Mouse (Mus musculus): Measurements from ENCODE around the gene Heca. TPM values are rescaled to one million over a fixed set of nuclear protein-coding genes. Genes with fewer than 3 reads are reported as not detected.
A peak's percentile ranks its signal among the peaks of the same experiment; 100 is the strongest.
"Not testable (repeated sequence)": the region's sequence is repeated elsewhere in the genome, so short reads cannot be mapped to it uniquely, and the experiment has no call there.

The Heca gene
- 10 to 100 TPM; 45.7 to 48.6 TPM for total RNA-seq (2021)
- long read RNA-seq, experiment 1, full-length matches to known transcripts, result 13 of 17 reads
- long read RNA-seq, experiment 1, partial matches to known transcripts, result 1 of 17 reads
- long read RNA-seq, experiment 1, other reads (novel, unspliced or antisense), result 3 of 17 reads
- long read RNA-seq, experiment 2, full-length matches to known transcripts, result 18 of 45 reads
- long read RNA-seq, experiment 2, partial matches to known transcripts, result 10 of 45 reads
- long read RNA-seq, experiment 2, other reads (novel, unspliced or antisense), result 17 of 45 reads

- DNase-seq (ENCODE audit: low spot score in 2 of 2), result peak; percentile 78 to 79
These were observed at the start of gene Heca for GRCm38 (mm10) chr10:17947960-17948730. Gene Heca, minus strand, starts transcription at chr10:17948067.

- DNase-seq (ENCODE audit: low spot score in 2 of 2), result no peak
These were observed 42.7 kb upstream of the Heca start for GRCm38 (mm10) chr10:17990576-17990975.

- DNase-seq (ENCODE audit: low spot score in 2 of 2), result no peak
These were observed 41.3 kb upstream of the Heca start for GRCm38 (mm10) chr10:17989136-17989535.

GRCm38 (mm10) chr10:17987823-17988423 is 40.1 kb upstream of the Heca start:
- DNase-seq (ENCODE audit: low spot score in 2 of 2), result no peak

- no peak for DNase-seq (ENCODE audit: low spot score in 2 of 2)
These were observed 35.4 kb upstream of the Heca start for GRCm38 (mm10) chr10:17983313-17983712.

GRCm38 (mm10) chr10:17966090-17966489 is 18.2 kb upstream of the Heca start:
- no peak for DNase-seq (ENCODE audit: low spot score in 2 of 2)

GRCm38 (mm10) chr10:17950761-17951160 is 2.9 kb upstream of the Heca start:
- no peak for DNase-seq (ENCODE audit: low spot score in 2 of 2)

GRCm38 (mm10) chr10:17947175-17947906 is 526 bp downstream of the Heca start:
- peak; percentile 31 to 36 for DNase-seq (ENCODE audit: low spot score in 2 of 2)

- not testable (repeated sequence) for DNase-seq (ENCODE audit: low spot score in 2 of 2)
These were observed 1.1 kb downstream of the Heca start for GRCm38 (mm10) chr10:17946799-17947174.

GRCm38 (mm10) chr10:17946046-17946445 is 1.8 kb downstream of the Heca start:
- no peak for DNase-seq (ENCODE audit: low spot score in 2 of 2)

GRCm38 (mm10) chr10:17933622-17934021 is 14.2 kb downstream of the Heca start:
- no peak for DNase-seq (ENCODE audit: low spot score in 2 of 2)

GRCm38 (mm10) chr10:17932131-17932530 is 15.7 kb downstream of the Heca start:
- DNase-seq (ENCODE audit: low spot score in 2 of 2), result no peak

- no peak for DNase-seq (ENCODE audit: low spot score in 2 of 2)
These were observed 16.7 kb downstream of the Heca start for GRCm38 (mm10) chr10:17931157-17931556.

- DNase-seq (ENCODE audit: low spot score in 2 of 2), result peak in 1 of 2 experiments; percentile 21
These were observed 17.3 kb downstream of the Heca start for GRCm38 (mm10) chr10:17930445-17931083.

- DNase-seq (ENCODE audit: low spot score in 2 of 2), result no peak
These were observed 22.7 kb downstream of the Heca start for GRCm38 (mm10) chr10:17925200-17925599.

GRCm38 (mm10) chr10:17924166-17924565 is 23.7 kb downstream of the Heca start:
- no peak for DNase-seq (ENCODE audit: low spot score in 2 of 2)

GRCm38 (mm10) chr10:17921381-17921780 is 26.5 kb downstream of the Heca start:
- DNase-seq (ENCODE audit: low spot score in 2 of 2), result no peak

- DNase-seq (ENCODE audit: low spot score in 2 of 2), result no peak
These were observed 27.9 kb downstream of the Heca start for GRCm38 (mm10) chr10:17919971-17920370.

GRCm38 (mm10) chr10:17919032-17919431 is 28.8 kb downstream of the Heca start:
- DNase-seq (ENCODE audit: low spot score in 2 of 2), result no peak

- DNase-seq (ENCODE audit: low spot score in 2 of 2), result no peak
These were observed 39.1 kb downstream of the Heca start for GRCm38 (mm10) chr10:17908731-17909130.

GRCm38 (mm10) chr10:17906405-17906804 is 41.5 kb downstream of the Heca start:
- not testable (repeated sequence) for DNase-seq (ENCODE audit: low spot score in 2 of 2)

Measured in adrenal gland, postnatal 4 days (tissue).